Mouse (Mus musculus) Patski (cell line): ENCODE measurements at regions not wholly inside any gene's neighbourhood (a gene's known extent, or its start where the extent isn't known, plus 50 kb on each side); places are given as distances from the start of the nearest gene placed in this dataset.

Experiments
- ATAC-seq: fragments of 100-300 bp; one replicate; pipeline ENCODE4 v1.8.0; 2021
- CTCF ChIA-PET: fragments of 350-600 bp; sonication (Branson Sonifier 250); formaldehyde crosslinking; loops from one replicate; lab custom pipeline; 2022; ENCODE audit warnings: inconsistent platforms; lab: Charles Lee
- POLR2A ChIA-PET: fragments of 350-600 bp; sonication (Branson Sonifier 250); formaldehyde crosslinking; loops from one replicate; lab custom pipeline; 2022; ENCODE audit warnings: antibody characterized with exemption, inconsistent platforms; lab: Charles Lee
- DNase-seq: peaks from one replicate; pipeline ENCODE4 v3.0.0-alpha.2; 2011; ENCODE audit warnings: low read depth, low spot score
- H3K27me3 ChIP-seq: fragments of 371-371 bp; one replicate; pipeline ENCODE4 v1.5.1; 2021
- CTCF ChIP-seq: fragments of 100-300 bp; IDR thresholded peaks from one replicate; pipeline ENCODE4 v1.5.1; 2021
- in situ Hi-C: fragments of 300-500 bp; cut with MboI; formaldehyde crosslinking; loops from 3 replicates; pipeline ENCODE4 v1.11.1; 2018; ENCODE audit warnings: low pct_unique_long_range_greater_than_20kb, mixed read lengths

DNA sequence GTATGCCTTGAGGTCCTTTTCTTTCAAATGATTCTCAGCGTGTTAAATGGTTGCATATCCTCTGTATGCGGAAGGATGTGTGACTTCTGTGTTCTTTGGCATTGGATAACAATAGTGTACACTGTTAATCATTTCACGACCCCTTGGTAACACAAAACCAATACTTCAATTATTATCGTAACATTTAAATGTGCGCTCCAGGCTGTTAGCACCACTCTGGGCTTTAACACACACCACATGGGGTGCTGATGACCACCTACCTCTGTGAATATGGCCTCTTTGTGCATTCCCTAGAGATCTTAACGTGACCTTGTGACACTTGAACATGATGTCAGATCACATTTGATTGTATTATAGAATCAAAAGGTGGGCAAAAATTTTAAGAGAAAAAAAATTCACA lies 80.2 kb upstream of the Csnka2ip start:
- in situ Hi-C loops = no loop called here
- H3K27me3 ChIP-seq = peaks cover 17% of the 10 kb centered on the region
- DNase-seq (no peak), ATAC-seq (no peak)
- TF ChIP-seq CTCF = no peak
- CTCF ChIA-PET = no interaction called here
- POLR2A ChIA-PET = no interaction called here

DNA sequence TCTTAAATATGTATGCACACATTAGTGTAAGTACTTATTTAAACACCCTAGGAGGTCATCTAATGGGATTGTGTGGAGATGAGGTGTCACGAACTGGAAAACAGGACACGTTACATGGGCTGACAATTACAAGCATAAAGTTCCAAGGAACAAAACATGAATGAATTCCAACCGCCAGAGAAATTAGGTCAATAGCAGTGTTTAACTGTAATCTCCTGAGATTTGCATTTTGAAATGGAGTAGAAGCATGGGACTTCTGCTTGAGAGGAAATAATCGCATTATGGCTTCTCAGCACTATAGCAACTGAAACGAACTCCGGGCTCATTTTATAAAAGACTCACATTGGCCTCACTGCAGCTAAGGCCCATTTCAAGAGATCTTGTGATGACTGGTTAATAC lies 79.7 kb upstream of the Csnka2ip start:
- DNase-seq = no peak
- in situ Hi-C loops = no loop called here
- POLR2A ChIA-PET = no interaction called here
- ATAC-seq = no peak
- CTCF ChIA-PET = no interaction called here
- no peak for TF ChIP-seq CTCF
- H3K27me3 ChIP-seq = peaks cover 17% of the 10 kb centered on the region

DNA sequence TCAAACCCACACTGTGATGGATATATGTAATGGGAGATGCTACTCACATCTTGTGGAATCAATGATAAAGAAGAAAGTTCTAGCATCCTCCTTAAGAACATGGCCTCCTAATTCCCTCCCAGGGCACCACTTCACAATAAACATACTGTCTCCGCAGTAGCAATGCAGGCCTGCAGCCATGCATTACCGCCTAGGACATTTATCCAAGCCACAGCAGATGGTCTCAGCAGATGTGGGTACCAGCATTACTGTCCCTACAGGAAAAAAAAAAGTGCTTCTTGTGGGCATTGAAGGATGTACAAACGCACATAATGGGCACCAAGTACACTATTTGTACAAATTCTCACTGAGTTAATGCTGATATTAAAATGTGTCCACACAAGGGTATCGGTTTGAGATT lies 78.6 kb upstream of the Csnka2ip start:
- in situ Hi-C loops = no loop called here
- TF ChIP-seq CTCF = no peak
- DNase-seq (no peak), ATAC-seq (no peak)
- H3K27me3 ChIP-seq = peaks cover 17% of the 10 kb centered on the region
- ChIA-PET POLR2A (interaction anchor here (0.7 kb wide), 1 partner anchor 912 kb away, joined by 3 read pairs; no protein-coding TSS in a partner anchor), CTCF (no interaction called here)

DNA sequence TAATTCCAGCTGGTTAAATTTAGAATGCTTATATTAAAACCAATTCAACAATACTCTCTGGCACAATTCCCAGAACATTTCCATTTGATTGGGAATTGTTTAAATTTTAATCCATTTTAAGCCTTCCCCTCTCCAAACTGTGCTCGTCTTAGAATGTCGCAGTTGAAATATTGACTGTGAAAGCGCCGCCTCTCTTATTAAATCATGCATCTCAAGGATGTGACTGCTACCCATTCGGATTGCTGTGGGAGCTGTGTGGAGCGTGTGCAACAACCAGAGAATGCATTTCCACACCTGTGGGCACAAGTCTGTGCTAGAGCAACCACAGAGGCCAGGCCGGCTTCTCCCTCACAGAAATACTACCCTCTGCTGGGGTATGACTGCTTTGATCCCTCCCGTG lies 75.1 kb upstream of the Csnka2ip start:
- in situ Hi-C loops = no loop called here
- TF ChIP-seq CTCF = no peak
- peaks cover 17% of the 10 kb centered on the region for H3K27me3 ChIP-seq
- DNase-seq (no peak), ATAC-seq (no peak)
- ChIA-PET CTCF (no interaction called here), POLR2A (interaction anchor here (0.7 kb wide), 1 partner anchor 23 kb away, joined by 3 read pairs; no protein-coding TSS in a partner anchor)

DNA sequence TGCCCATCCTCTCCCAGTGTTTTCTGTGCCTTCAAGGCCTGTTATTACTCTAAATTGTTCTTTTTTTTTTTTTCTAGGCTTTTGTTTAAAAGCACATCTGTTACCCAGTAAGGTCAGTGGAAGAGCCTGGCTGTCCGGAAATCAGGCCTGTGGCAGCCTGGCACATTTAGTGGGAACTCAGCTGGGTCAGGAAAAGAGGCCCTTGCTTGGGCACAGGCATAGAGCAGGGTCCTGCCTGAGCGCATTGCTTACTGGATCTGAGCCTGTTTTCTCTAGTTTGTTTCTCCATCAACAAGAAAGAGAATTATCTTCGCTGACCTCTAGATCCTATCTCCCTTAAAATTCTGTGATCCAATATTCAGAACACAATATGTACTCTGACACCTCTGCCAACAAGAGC lies 74.7 kb upstream of the Csnka2ip start:
- DNase-seq (no peak), ATAC-seq (no peak)
- peaks cover 12% of the 10 kb centered on the region for H3K27me3 ChIP-seq
- CTCF ChIA-PET = no interaction called here
- TF ChIP-seq CTCF = no peak
- in situ Hi-C loops = no loop called here
- POLR2A ChIA-PET = no interaction called here

DNA sequence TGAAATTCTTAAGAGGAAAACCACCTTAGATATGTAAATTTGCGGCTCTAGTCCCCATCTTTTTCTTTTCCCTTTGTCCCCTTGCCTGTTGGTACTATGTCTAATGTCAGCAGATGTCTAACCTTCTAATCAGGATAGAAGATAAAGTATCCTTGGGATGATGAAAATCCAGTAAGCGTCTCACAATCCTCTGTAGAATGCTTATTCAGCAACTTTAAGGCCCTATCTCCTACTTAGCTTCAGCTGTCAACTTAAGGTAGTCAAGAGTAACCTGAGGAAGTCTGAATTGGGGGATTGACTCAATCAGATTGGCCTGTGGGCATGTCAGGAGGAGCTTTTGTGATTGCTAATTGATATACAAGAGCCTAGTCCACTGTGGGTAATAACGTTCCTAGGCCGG lies 64.7 kb upstream of the Csnka2ip start:
- CTCF ChIA-PET = no interaction called here
- in situ Hi-C loops = no loop called here
- DNase-seq (no peak), ATAC-seq (no peak)
- no peak for TF ChIP-seq CTCF
- H3K27me3 ChIP-seq = peaks cover 21% of the 10 kb centered on the region
- POLR2A ChIA-PET = no interaction called here
